In the genomic region with DNA sequence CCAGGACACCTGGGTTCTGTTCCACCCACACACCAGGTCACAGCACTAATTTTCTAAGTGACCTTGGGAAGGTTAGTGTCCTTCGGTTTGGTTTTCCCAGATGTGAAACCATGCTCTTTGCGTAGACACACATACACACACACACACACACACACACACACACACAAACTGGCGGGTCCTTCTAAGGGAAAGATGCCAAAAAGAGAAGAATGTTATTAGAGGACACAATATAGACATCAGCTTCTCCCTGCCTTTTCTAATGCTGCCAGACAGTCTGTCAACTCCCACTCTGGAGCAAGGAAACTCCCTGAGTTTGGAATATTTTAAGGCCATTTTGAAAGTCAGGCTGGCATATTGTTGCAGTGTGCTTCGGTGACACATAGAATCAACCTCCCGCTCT, we compare ENCODE assay signal across 7 mouse cellular contexts. TPM values are rescaled to one million over a fixed set of nuclear protein-coding genes. Genes with fewer than 3 reads are reported as not detected.
DNase-seq lines count a peak whose midpoint lies in the region; ATAC-seq and TF ChIP-seq lines count a peak whose summit lies in the region.

No protein-coding gene starts in this region.

- WGBS in lung, embryonic 14.5 days = 12% methylated on average over 5 of the region's 5 CpGs
- WGBS in forebrain, embryonic 10.5 days = 17% methylated on average over 5 of the region's 5 CpGs
- 15% methylated on average over 5 of the region's 5 CpGs for WGBS in intestine, embryonic 16.5 days
- 17% methylated on average over 5 of the region's 5 CpGs for WGBS in midbrain, embryonic 10.5 days

- no peak for TF ChIP-seq CTCF in lung, embryonic 14.5 days (IDR thresholded peaks at IDR 0.05; ENCODE audit: low read depth)

- no peaks in the 10 kb centered on the region for H3K27me3 ChIP-seq in lung, embryonic 14.5 days (ENCODE audit: insufficient read depth, low read length)
- H3K27me3 ChIP-seq in forebrain, embryonic 10.5 days (ENCODE audit: poor library complexity, severe bottlenecking) = peaks cover 57% of the 10 kb centered on the region
- no peaks in the 10 kb centered on the region for H3K27me3 ChIP-seq in intestine, embryonic 16.5 days (replicated peaks; ENCODE audit: control insufficient read depth, insufficient read depth, low read length)
- peaks cover 39% of the 10 kb centered on the region for H3K27me3 ChIP-seq in midbrain, embryonic 10.5 days (ENCODE audit: low read depth, poor library complexity, severe bottlenecking)

- no peaks in the 10 kb centered on the region for H3K9me3 ChIP-seq in lung, embryonic 14.5 days (ENCODE audit: low read depth, low read length)
- H3K9me3 ChIP-seq in forebrain, embryonic 10.5 days = no peaks in the 10 kb centered on the region
- H3K9me3 ChIP-seq in intestine, embryonic 16.5 days (ENCODE audit: control insufficient read depth, low read length) = no peaks in the 10 kb centered on the region
- H3K9me3 ChIP-seq in midbrain, embryonic 10.5 days (replicated peaks) = no peaks in the 10 kb centered on the region

- peak overlapping the region; percentile 99 for H3K27ac ChIP-seq in lung, embryonic 14.5 days (ENCODE audit: low read depth)
- peak overlapping the region; percentile 89 for H3K27ac ChIP-seq in forebrain, embryonic 10.5 days
- peak overlapping the region; percentile 95 for H3K27ac ChIP-seq in intestine, embryonic 16.5 days (ENCODE audit: low read length)
- peak overlapping the region; percentile 91; the same call in 1 of the 2 replicates for H3K27ac ChIP-seq in midbrain, embryonic 10.5 days (replicated peaks)

- H3K4me2 ChIP-seq in lung, embryonic 14.5 days = peak overlapping the region; percentile 62
- H3K4me2 ChIP-seq in intestine, embryonic 16.5 days (ENCODE audit: low read depth, low read length) = peak overlapping the region; percentile 75

- ATAC-seq in lung, embryonic 14.5 days (ENCODE audit: insufficient read depth) = no peak; the same call in 1 of the 2 replicates
- ATAC-seq in intestine, embryonic 16.5 days = no peak

- peaks cover 5% of the 10 kb centered on the region; the same call in 1 of the 2 replicates for H3K4me1 ChIP-seq in lung, embryonic 14.5 days (ENCODE audit: insufficient read depth)
- peaks cover 26% of the 10 kb centered on the region for H3K4me1 ChIP-seq in forebrain, embryonic 10.5 days
- H3K4me1 ChIP-seq in intestine, embryonic 16.5 days (ENCODE audit: control insufficient read depth, insufficient read depth, low read length) = peaks cover 9% of the 10 kb centered on the region; the same call in 1 of the 2 replicates
- peaks cover 27% of the 10 kb centered on the region for H3K4me1 ChIP-seq in midbrain, embryonic 10.5 days

- H3K9ac ChIP-seq in lung, embryonic 14.5 days = peak overlapping the region; percentile 89
- H3K9ac ChIP-seq in intestine, embryonic 16.5 days (ENCODE audit: low read depth, low read length) = peak overlapping the region; percentile 82

- no peaks in the 10 kb centered on the region for H3K36me3 ChIP-seq in lung, embryonic 14.5 days (ENCODE audit: insufficient read depth)
- H3K36me3 ChIP-seq in forebrain, embryonic 10.5 days (replicated peaks) = no peaks in the 10 kb centered on the region
- H3K36me3 ChIP-seq in intestine, embryonic 16.5 days (ENCODE audit: control insufficient read depth, insufficient read depth, low read length) = no peaks in the 10 kb centered on the region
- no peaks in the 10 kb centered on the region for H3K36me3 ChIP-seq in midbrain, embryonic 10.5 days

- peak; percentile 73 for DNase-seq in lung, embryonic 14.5 days
- DNase-seq in lung, adult 18-20 months = no peak
- no peak for DNase-seq in forebrain, embryonic 10.5 days (ENCODE audit: extremely low spot score, low spot score)
- peak; percentile 28 for DNase-seq in midbrain, embryonic 10.5 days (ENCODE audit: low spot score)
- DNase-seq in thymus, postnatal 0 days (ENCODE audit: low spot score) = no peak
- DNase-seq in urinary bladder, postnatal 25 days (ENCODE audit: low spot score) = no peak

- H3K4me3 ChIP-seq in lung, embryonic 14.5 days (ENCODE audit: low read depth, low read length) = peak overlapping the region; percentile 80
- peak overlapping the region; percentile 71 for H3K4me3 ChIP-seq in forebrain, embryonic 10.5 days
- peak overlapping the region; percentile 73 for H3K4me3 ChIP-seq in intestine, embryonic 16.5 days (ENCODE audit: low read length)
- H3K4me3 ChIP-seq in midbrain, embryonic 10.5 days = peak overlapping the region; percentile 81

RNA-seq across cellular contexts. Expression of a gene that starts 0.6 kb away (rescaled TPM):
- 127 and 136 TPM in 2 replicates for polyA plus RNA-seq in lung, embryonic 14.5 days (2014; fragmentation: Nextera tagmentation; extraction: Ambion mirVana)
- 44.4 and 49.4 TPM in 2 replicates for polyA plus RNA-seq in forebrain, embryonic 10.5 days (2016; fragmentation: Nextera tagmentation; extraction: Ambion mirVana)
- 66.8 and 72.2 TPM in 2 replicates for polyA plus RNA-seq in intestine, embryonic 16.5 days (2015; fragmentation: Nextera tagmentation; extraction: Ambion mirVana)
- polyA plus RNA-seq in midbrain, embryonic 10.5 days (2016; fragmentation: Nextera tagmentation; extraction: Ambion mirVana) = 49.3 and 53.2 TPM in 2 replicates
- polyA plus RNA-seq in thymus, postnatal 0 days (2015; fragmentation: Nextera tagmentation; extraction: Ambion mirVana) = 76.9 and 79.0 TPM in 2 replicates

Comparison
In these comparisons a context has a peak if more than half of its experiments do, and no peak if none do; other contexts are left out.
1. DNase-seq: peak in lung, embryonic 14.5 days (single experiment) and midbrain, embryonic 10.5 days (single experiment); none in lung, adult 18-20 months (0 of 2), forebrain, embryonic 10.5 days (single experiment), thymus, postnatal 0 days (single experiment) and urinary bladder, postnatal 25 days (single experiment).
2. Peak in every context shown above with its lines, with median percentiles within 50 percentile points of each other: H3K27ac ChIP-seq and H3K4me3 ChIP-seq.